Mouse (Mus musculus) kidney, postnatal 36 days (tissue): ENCODE results near the gene Olfr630.
"Not testable (repeated sequence)": the region's sequence is repeated elsewhere in the genome, so short reads cannot be mapped to it uniquely, and the experiment has no call there.

Experiments
- DNase-seq, 2 experiments: peaks; one replicate each; pipeline ENCODE4 v3.0.0; 2021 to 2022; ENCODE audit warnings: mixed read lengths in 2 of 2

Olfr630 gene

DNA sequence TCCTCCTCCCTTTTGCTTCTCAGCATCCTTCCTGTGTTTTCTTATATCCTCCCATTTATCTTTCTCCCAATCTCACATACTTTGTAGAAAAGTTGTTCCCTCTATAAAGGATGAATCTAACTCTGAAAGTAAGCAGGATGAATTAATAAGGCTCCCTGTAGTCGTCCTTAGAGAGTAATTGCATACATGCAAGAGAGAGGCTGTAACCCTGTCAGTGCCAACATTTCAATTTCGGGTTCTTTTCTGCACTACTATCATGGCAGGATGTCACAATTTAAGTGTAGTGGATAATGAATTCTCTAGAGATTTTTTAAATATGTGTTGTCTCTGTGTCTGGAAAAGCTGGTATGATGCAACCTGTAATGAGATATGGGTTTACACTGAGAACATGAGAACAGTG lies at the start of gene Olfr630:
Gene Olfr630 (minus strand): TSS at position 101 of the 400 bp plus-strand sequence.
- no peak for DNase-seq

DNA sequence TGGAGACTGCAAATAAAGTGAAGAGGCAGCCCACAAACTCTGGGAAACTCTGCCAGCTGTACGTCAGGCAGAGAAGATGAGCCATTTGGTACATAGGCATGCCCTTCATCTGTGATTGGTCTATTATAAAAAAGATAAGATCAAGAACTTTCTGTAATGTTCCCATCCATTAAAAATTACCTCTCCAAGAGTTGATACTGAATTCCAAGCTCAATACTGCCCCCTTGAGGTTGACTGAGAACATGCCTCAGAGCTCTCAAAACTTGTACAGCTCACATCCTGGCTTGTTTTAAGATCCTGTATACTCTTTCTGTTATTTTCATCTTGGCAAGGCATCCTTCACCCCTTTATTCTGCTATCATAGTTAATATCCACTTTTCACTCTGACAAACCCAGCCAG lies 49.7 kb upstream of the Olfr630 start:
- peak; percentile 1 to 9 for DNase-seq

DNA sequence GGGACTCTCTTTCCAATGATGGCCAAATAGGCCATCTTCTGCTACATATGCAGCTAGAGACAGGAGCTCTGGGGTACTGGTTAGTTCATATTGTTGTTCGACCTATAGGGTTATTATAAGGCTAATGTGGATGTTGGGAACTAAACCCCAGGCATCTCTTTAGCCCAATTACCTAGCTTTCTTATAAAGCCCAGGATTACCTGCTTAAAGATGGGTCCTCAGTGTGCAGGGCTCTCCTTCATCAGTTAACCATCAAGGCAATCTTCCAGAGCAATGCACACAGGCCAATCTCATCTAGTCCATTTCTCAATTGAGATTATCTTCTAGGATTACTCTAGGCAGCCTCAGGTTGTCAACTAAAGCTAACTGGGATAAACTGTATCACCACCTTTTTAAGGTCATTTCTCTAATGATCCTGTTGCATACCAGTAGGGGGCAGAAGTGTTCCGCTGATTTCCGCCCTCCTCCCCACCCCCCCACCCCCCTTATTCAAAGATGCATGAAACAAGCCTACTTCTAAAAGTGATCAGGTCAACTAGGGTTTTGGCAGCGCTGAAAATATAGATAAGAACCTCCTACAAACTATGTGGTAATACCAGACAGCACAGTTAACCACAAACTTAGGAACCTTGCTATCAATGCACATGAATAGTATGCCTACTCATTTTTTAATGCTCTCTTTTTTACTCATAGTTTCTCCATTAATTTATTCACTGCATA lies 35.7 kb upstream of the Olfr630 start:
- DNase-seq, result no peak

DNA sequence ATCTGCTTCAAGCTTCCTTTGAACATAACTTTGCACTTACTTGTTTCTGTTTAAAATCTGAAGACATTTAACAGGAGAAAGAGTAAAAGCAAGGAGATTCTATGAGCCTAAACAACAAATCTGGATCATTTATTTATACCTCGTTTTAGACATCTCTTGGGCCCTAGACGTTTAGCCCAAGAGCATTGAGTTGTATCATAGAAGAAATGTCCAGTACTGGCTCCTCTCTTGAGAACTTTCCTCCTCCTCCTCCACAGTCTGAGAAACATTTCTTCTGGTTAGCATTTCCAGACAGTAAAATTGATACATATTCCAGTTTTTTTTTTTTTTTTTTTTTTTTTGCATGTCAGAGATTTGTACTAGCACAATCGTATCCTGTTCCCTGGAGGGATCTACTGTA lies 34.6 kb upstream of the Olfr630 start, which contains the start of gene Olfr67:
Gene Olfr67 (minus strand): TSS at position 101 of the 400 bp plus-strand sequence.
- DNase-seq, result no peak

DNA sequence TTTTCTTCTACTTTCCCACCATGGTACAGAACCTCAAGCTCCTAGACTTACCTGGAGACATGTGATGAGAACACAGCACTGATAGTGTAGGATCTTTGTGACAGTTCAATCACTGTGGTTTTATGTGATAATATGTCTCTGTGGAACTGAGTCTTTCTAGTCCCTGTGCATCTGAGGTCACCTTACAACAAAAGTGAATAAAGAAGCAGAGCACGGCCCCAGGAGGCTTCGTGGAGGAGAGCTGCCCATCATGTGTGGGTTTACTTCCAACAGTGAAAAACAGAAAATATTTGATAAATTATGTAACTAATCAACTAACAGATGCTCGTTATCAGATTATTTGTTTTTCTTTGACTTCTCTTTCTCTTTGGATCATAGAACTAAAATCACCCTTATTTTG lies 22.5 kb upstream of the Olfr630 start, which contains the start of gene Olfr68:
Gene Olfr68 (minus strand): TSS at position 101 of the 400 bp plus-strand sequence.
- no peak for DNase-seq

DNA sequence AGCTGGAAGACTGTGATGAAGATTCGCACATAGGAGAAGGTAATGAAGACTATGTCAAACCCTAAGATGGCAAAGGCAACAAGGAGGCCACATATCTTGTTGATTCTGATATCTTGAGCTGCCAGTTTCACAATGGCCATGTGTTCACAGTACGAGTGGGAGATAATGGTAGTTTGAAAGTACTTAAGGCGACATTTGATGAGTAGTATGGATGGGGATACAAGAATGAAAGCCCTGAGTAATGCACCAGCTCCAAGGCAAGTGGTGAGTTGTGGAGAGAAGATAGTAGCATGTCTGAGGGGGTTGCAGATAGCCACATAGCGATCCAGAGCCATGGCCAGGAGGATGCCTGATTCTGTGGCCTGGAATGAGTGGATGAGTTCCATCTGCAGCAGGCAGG lies 20.5 kb upstream of the Olfr630 start:
- not testable (repeated sequence) for DNase-seq

DNA sequence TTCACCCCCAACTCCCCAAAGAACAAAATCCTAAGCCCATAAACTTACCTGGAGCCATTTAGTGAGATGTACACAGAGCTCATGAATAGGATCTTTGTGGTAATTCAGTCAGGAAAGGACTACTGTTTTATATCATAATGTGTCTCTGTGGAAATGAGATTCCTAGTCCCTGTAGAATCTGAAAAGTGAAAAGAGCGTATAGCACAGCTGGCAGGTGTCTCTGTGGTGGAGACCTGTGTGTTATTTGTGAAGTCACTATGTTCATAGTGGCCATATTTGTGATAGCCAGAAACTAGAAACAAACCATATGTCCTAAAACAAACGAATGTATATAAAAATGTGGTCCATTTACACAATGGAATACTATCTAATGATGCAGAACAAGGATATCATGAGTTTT lies 14.4 kb upstream of the Olfr630 start, which contains the start of gene Olfr69:
Gene Olfr69 (minus strand): TSS at position 101 of the 400 bp plus-strand sequence.
- no peak for DNase-seq

DNA sequence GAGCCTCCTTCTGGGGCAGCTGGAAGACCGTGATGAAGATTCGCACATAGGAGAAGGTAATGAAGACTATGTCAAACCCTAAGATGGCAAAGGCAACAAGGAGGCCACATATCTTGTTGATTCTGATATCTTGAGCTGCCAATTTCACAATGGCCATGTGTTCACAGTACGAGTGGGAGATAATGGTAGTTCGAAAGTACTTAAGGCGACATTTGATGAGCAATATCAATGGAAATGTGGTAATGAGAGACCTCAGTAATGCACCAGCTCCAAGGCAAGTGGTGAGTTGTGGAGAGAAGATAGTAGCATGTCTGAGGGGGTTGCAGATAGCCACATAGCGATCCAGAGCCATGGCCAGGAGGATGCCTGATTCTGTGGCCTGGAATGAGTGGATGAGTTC lies 10.6 kb upstream of the Olfr630 start:
- not testable (repeated sequence) for DNase-seq

DNA sequence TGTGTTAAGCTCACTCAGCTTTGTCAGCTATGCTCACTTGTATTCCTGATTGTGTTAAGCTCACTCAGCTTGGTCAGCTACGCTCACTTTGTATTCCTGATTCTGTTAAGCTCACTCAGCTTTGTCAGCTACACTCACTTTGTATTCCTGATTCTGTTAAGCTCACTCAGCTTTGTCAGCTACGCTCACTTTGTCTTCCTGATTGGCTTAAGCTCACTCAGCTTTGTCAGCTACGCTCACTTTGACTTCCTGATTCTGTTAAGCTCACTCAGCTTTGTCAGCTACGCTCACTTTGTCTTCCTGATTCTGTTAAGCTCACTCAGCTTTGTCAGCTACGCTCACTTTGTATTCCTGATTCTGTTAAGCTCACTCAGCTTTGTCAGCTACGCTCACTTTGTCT lies 5.1 kb upstream of the Olfr630 start:
- DNase-seq, result not testable (repeated sequence)

DNA sequence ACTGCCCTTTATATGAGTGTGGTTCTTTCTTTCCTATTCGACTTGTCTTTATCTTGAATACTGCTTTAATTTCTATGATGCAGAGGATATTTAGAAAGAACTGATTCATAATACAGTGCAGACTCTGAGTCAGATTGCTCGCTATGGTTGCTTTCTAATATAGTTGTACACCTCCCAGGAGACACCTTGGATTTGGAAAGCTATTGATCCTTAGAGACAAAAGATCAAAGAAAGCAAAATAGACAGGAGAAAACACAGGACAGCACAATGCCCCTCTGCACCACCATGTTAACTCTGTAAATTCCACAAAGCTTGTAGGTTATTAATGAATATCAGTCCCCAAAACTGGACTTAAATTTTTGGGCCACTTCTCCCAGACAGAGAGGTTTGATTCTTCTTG lies 12.3 kb downstream of the Olfr630 start, which contains the start of gene Olfr629:
Gene Olfr629 (minus strand): TSS at position 101 of the 400 bp plus-strand sequence.
- no peak for DNase-seq

DNA sequence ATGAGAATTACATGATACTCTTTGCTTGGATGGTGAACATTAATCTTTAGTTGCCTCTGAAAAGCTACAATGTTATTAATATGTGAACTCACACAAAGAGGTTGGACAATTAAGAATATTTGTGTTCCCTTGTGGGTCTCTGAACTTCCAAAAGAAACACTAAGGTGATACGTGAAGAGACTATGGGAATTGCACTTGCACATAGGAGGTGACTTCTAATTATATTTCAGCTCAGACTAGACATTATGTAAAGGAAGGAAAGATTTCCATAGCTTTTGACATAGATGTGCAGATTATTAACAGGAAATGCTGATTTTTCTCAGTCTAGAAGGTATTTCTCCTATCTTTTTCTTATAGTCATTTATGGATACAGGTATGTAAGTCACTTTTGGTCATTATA lies 27.1 kb downstream of the Olfr630 start, which contains the start of gene Olfr628:
Gene Olfr628 (plus strand): TSS at position 301 of the 400 bp plus-strand sequence.
- no peak for DNase-seq

DNA sequence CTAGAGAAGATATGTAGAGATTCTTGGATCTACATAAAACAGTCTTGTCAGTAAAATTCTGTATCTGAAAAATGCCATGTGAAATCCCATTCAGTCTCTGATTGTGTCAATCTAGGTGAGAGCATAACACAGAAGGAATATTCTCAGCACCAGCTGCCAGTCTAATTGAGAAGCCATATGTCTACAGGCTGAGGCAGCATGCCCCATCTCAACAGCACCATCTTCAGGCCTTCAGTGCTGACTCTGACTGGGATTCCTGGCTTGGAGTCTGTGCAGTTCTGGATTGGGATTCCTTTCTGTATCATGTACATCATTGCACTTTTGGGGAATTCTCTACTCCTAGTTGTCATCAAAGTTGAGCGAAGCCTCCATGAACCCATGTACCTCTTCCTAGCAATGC lies 40.7 kb downstream of the Olfr630 start:
- not testable (repeated sequence) for DNase-seq

DNA sequence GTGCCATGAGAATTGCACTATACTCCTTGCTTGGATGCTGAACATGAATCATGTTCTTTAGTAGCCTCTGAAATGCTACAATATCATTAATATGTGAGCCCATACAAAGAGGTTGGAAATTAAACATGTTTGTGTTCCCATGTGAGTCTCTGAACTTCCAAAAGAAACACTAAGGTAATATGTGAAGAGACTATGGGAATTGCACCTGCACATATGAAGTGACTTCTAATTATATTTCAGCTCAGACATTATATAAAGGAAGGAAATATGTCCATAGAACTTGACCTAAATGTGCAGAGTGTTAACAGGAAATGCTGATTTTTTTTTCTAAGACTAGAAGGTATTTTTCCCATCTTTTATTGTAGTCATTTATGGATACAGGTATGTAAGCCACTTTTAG lies 42.8 kb downstream of the Olfr630 start, which contains the start of gene Olfr243:
Gene Olfr243 (plus strand): TSS at position 301 of the 400 bp plus-strand sequence.
- DNase-seq, result no peak

DNA sequence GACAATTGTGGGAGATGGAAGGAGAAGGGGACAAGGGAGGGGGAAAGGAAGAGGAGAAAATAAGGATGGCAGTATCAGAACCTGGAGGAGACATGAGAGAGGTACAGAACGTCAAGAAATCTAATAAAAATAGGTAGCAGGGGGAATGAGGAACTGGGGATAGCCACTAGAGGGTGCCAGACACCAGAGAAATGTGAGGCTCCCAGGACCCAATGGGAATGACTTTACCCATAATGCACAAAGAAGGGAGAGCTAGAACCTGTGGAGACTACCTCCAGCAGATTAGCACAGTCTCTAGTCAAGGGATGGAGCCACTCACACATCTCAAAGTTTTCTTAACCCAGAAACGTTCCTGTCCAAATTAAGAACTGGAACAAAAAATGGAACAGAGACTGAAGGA lies 45.1 kb downstream of the Olfr630 start:
- peak in 1 of 2 experiments; percentile 3 for DNase-seq
